ENCODE assay signal across 17 mouse cellular contexts in the genomic region with DNA sequence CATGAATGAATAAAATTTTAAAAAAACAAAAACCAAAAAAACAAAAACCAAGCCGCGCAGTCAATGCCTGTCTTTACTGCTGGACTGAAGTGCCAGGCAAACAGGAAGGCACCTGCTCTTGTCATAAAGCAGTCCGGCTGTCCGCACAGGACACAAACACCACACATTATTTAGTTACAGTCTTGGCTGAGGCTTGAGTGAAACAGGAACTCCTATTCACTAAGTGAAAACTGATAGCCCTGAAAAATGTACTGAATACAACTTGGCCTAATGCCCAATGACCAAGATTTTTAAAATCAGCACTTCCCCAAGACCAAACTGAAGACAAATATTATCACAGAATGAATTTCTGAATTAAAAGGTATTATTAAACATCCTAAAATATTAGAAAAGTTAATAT. TPM values are rescaled to one million over a fixed set of nuclear protein-coding genes. Genes with fewer than 3 reads are reported as not detected.
DNase-seq lines count a peak whose midpoint lies in the region; TF ChIP-seq lines count a peak whose summit lies in the region.
"Had no signal": no experiment of that assay in that cellular context is flagged by ENCODE, and none has a peak within 500 bp of the region (broad histone marks: within the 10 kb centered on the region; RNA-seq: fewer than 3 reads in every experiment).

No protein-coding gene starts in this region.

- TF ChIP-seq EP300 in MEL (IDR thresholded peaks at IDR 0.05; ENCODE audit: low read depth in 1 of 2, low read length in 2 of 2), result peak; percentile 37 to 54; a peak in 2 of 4 replicates

- H3K27me3 ChIP-seq in MEL (ENCODE audit: control insufficient read depth in 1 of 2, insufficient read depth in 2 of 2, low read length in 2 of 2), result no peaks in the 10 kb centered on the region
- H3K27me3 ChIP-seq: embryonic facial prominence, embryonic 13.5 days; forebrain, embryonic 12.5 days; heart, embryonic 12.5 days; midbrain, embryonic 15.5 days had no signal

- H3K4me3 ChIP-seq in layer of hippocampus, adult 2 months, result no peak overlapping the region
- H3K4me3 ChIP-seq in MEL (ENCODE audit: control insufficient read depth in 1 of 2, insufficient read depth in 1 of 2, low read depth in 2 of 2, low read length in 2 of 2) (no peak overlapping the region), macrophage (ENCODE audit: inconsistent target) (no peak overlapping the region)
- H3K4me3 ChIP-seq: embryonic facial prominence, embryonic 13.5 days; forebrain, embryonic 12.5 days; heart, embryonic 12.5 days; midbrain, embryonic 15.5 days had no signal

- no peaks in the 10 kb centered on the region for H3K79me2 ChIP-seq in MEL (ENCODE audit: control insufficient read depth, insufficient read depth, low read length, poor library complexity)
- peaks cover 100% of the 10 kb centered on the region for H3K79me2 ChIP-seq in macrophage (ENCODE audit: inconsistent target)

- H3K27ac ChIP-seq in layer of hippocampus, adult 2 months, result peak overlapping the region; percentile 95
- no peak overlapping the region for H3K27ac ChIP-seq in MEL (ENCODE audit: control insufficient read depth, low read depth, low read length)
- H3K27ac ChIP-seq in macrophage, result peak overlapping the region; percentile 96
- H3K27ac ChIP-seq: embryonic facial prominence, embryonic 13.5 days; forebrain, embryonic 12.5 days; midbrain, embryonic 15.5 days had no signal

- H3K9me3 ChIP-seq in MEL (replicated peaks; ENCODE audit: insufficient read depth, low read length), result no peaks in the 10 kb centered on the region
- H3K9me3 ChIP-seq: embryonic facial prominence, embryonic 13.5 days; forebrain, embryonic 12.5 days; heart, embryonic 12.5 days; midbrain, embryonic 15.5 days had no signal

- no peak for TF ChIP-seq POLR2A in MEL (IDR thresholded peaks at IDR 0.05; ENCODE audit: control insufficient read depth in 1 of 2, insufficient read depth in 1 of 2, low read depth in 1 of 2, low read length in 2 of 2, poor library complexity in 1 of 2)

- H3K9ac ChIP-seq in MEL (ENCODE audit: control insufficient read depth, low read depth, low read length, poor library complexity, severe bottlenecking), result no peak overlapping the region
- H3K9ac ChIP-seq: embryonic facial prominence, embryonic 13.5 days; forebrain, embryonic 12.5 days; heart, embryonic 12.5 days; midbrain, embryonic 15.5 days had no signal

- peaks cover 2 to 9% of the 10 kb centered on the region in 2 experiments; a peak in 2 of 4 replicates for H3K4me1 ChIP-seq in MEL (ENCODE audit: control insufficient read depth in 1 of 2, insufficient read depth in 2 of 2, low read length in 2 of 2)
- H3K4me1 ChIP-seq: forebrain, embryonic 12.5 days; midbrain, embryonic 15.5 days had no signal

- WGBS in macrophage (ENCODE audit: missing documents), result 24% methylated on average over 4 of the region's 4 CpGs

- peak; percentile 52 for DNase-seq in gastrocnemius, adult 18-20 months (ENCODE audit: low spot score)
- no peak for DNase-seq in gastrocnemius, adult 8-10 months (ENCODE audit: low spot score in 2 of 2)
- no peak for DNase-seq in layer of hippocampus, adult 2 months (ENCODE audit: low spot score in 2 of 2)
- DNase-seq in layer of hippocampus, postnatal 36 days, result no peak
- DNase-seq in MEL (ENCODE audit: low read depth, low spot score) (peak; percentile 79), MN1 (ENCODE audit: low spot score) (no peak)
- DNase-seq in thymus, postnatal 25 days, result no peak
- DNase-seq: adrenal gland, postnatal 36 days; cerebellum, postnatal 36 days; heart, postnatal 36 days; layer of hippocampus, adult 9-11 months; right cerebral cortex, postnatal 14 days had no signal

- H3K36me3 ChIP-seq in MEL (ENCODE audit: control insufficient read depth in 1 of 2, insufficient read depth in 2 of 2, low read length in 2 of 2) (peaks cover 0 to 3% of the 10 kb centered on the region in 2 experiments; a peak in 2 of 4 replicates), macrophage (ENCODE audit: inconsistent target) (no peaks in the 10 kb centered on the region)
- H3K36me3 ChIP-seq: embryonic facial prominence, embryonic 13.5 days; forebrain, embryonic 12.5 days; heart, embryonic 12.5 days; midbrain, embryonic 15.5 days had no signal

- TF ChIP-seq CTCF in layer of hippocampus, adult 2 months (conservative IDR thresholded peaks at IDR 0.05), result no peak
- TF ChIP-seq CTCF in MEL (IDR thresholded peaks at IDR 0.05 in 2 of 3, conservative IDR thresholded peaks at IDR 0.05 in 1 of 3; ENCODE audit: control insufficient read depth in 1 of 3, insufficient read depth in 1 of 3, low read depth in 2 of 3, low read length in 3 of 3, poor library complexity in 1 of 3, severe bottlenecking in 1 of 3), result no peak

- TF ChIP-seq RAD21 in MEL (IDR thresholded peaks at IDR 0.05; ENCODE audit: low read depth, low read length), result no peak

TF ChIP-seq in MEL, 35 proteins besides CTCF, POLR2A, EP300 and RAD21:
- TF ChIP-seq RCOR1 (IDR thresholded peaks at IDR 0.05; ENCODE audit: low read depth, low read length) (peak; percentile 96), ZNF384 (IDR thresholded peaks at IDR 0.05; ENCODE audit: low read depth, low read length) (no peak), MYC (IDR thresholded peaks at IDR 0.05; ENCODE audit: low read depth, low read length) (peak; percentile 25; the same call in 1 of the 2 replicates), TCF12 (IDR thresholded peaks at IDR 0.05; ENCODE audit: low read depth, low read length) (peak; percentile 27; the same call in 1 of the 2 replicates), POLR2AphosphoS2 (IDR thresholded peaks at IDR 0.05; ENCODE audit: low read length) (no peak), USF1 (IDR thresholded peaks at IDR 0.05; ENCODE audit: low read depth, low read length) (no peak), ZC3H11A (IDR thresholded peaks at IDR 0.05; ENCODE audit: low read depth, low read length) (no peak), GATA1 (IDR thresholded peaks at IDR 0.05; ENCODE audit: low read depth, low read length) (0 out of 2 replicates have a peak, but pooled peaks have one; percentile 11)
TF ChIP-seq in MEL: peak in this region for 4.

RNA-seq across cellular contexts. Expression of gene Atp6v1a, which starts 13.1 kb away (rescaled TPM):
- 10 to 100 TPM; 19.1 to 30.1 TPM for total RNA-seq in gastrocnemius, adult 18-20 months (2021)
- 10 to 100 TPM; 16.2 to 27.1 (median 22.1) TPM for total RNA-seq in gastrocnemius, adult 8-10 months (2022)
- 100 to 1,000 TPM; 535 to 581 TPM for total RNA-seq in layer of hippocampus, adult 2 months (2021)
- 100 to 1,000 TPM; 559 to 583 TPM for total RNA-seq in layer of hippocampus, postnatal 36 days (2021)
- total RNA-seq in MEL (2012; rRNA removed), result 34.9 and 42.5 TPM in 2 replicates
- 10 to 100 TPM in 1 of 2 experiments, not detected in 1; 38.5 TPM for polyA plus RNA-seq in MEL (2012; ENCODE audit: insufficient read depth in 1 of 2, insufficient read length in 2 of 2, low read depth in 1 of 2, low replicate concordance in 2 of 2, missing spikeins in 1 of 2)
- 100 to 1,000 TPM in 24 of 26 experiments, 10 to 100 TPM in 2; 65.9 to 497 (median 172) TPM for total RNA-seq in macrophage (2018; cell fraction: chromatin; rRNA removed)
- 100 to 1,000 TPM; 265 to 638 (median 449) TPM for total RNA-seq in macrophage (2018; cell fraction: cytosol; rRNA removed)
- 100 to 1,000 TPM; 187 to 425 (median 253) TPM for total RNA-seq in macrophage (2018; cell fraction: nucleus; rRNA removed)
- 331 to 394 TPM (median 358 TPM) in 3 replicates for polyA plus RNA-seq in macrophage (2018)

RNA-seq across cellular contexts. Expression of gene Naa50, which starts 13.2 kb away (rescaled TPM):
- 100 to 1,000 TPM; 183 to 237 TPM for total RNA-seq in gastrocnemius, adult 18-20 months (2021)
- 100 to 1,000 TPM; 188 to 278 (median 246) TPM for total RNA-seq in gastrocnemius, adult 8-10 months (2022)
- total RNA-seq in layer of hippocampus, adult 2 months (2021), result 10 to 100 TPM; 59.2 to 61.1 TPM
- 10 to 100 TPM; 64.5 to 68.8 TPM for total RNA-seq in layer of hippocampus, postnatal 36 days (2021)
- total RNA-seq in MEL (2012; rRNA removed), result 52.1 and 52.8 TPM in 2 replicates
- polyA plus RNA-seq in MEL (2012; ENCODE audit: insufficient read depth in 1 of 2, insufficient read length in 2 of 2, low read depth in 1 of 2, low replicate concordance in 2 of 2, missing spikeins in 1 of 2) (100 to 1,000 TPM in 1 of 2 experiments, 10 to 100 TPM in 1; 90.4 to 204 TPM), macrophage (2018) (75.9 to 167 TPM (median 101 TPM) in 3 replicates)
- total RNA-seq in macrophage (2018; cell fraction: chromatin; rRNA removed), result 10 to 100 TPM in 23 of 26 experiments, 1 to 10 TPM in 3; 9.0 to 36.3 (median 14.4) TPM
- total RNA-seq in macrophage (2018; cell fraction: cytosol; rRNA removed), result 100 to 1,000 TPM in 12 of 26 experiments, 10 to 100 TPM in 14; 50.2 to 132 (median 88.5) TPM
- 10 to 100 TPM; 28.2 to 97.2 (median 42.2) TPM for total RNA-seq in macrophage (2018; cell fraction: nucleus; rRNA removed)

RNA-seq across cellular contexts. Expression of gene Usf3, which starts 46.6 kb away (rescaled TPM):
- 10 to 100 TPM; 43.0 to 52.5 TPM for total RNA-seq in gastrocnemius, adult 18-20 months (2021)
- 10 to 100 TPM; 32.1 to 59.9 (median 42.4) TPM for total RNA-seq in gastrocnemius, adult 8-10 months (2022)
- total RNA-seq in layer of hippocampus, adult 2 months (2021), result 10 to 100 TPM; 41.4 to 43.0 TPM
- 10 to 100 TPM; 36.5 to 46.7 TPM for total RNA-seq in layer of hippocampus, postnatal 36 days (2021)
- 3.4 and 4.6 TPM in 2 replicates for total RNA-seq in MEL (2012; rRNA removed)
- polyA plus RNA-seq in MEL (2012; ENCODE audit: insufficient read depth in 1 of 2, insufficient read length in 2 of 2, low read depth in 1 of 2, low replicate concordance in 2 of 2, missing spikeins in 1 of 2), result 10 to 100 TPM; 11.0 to 89.6 TPM
- total RNA-seq in macrophage (2018; cell fraction: chromatin; rRNA removed), result 10 to 100 TPM in 21 of 26 experiments, 1 to 10 TPM in 5; 6.4 to 33.3 (median 26.1) TPM
- total RNA-seq in macrophage (2018; cell fraction: cytosol; rRNA removed), result 10 to 100 TPM in 23 of 26 experiments, 1 to 10 TPM in 3; 8.1 to 16.9 (median 14.6) TPM
- 10 to 100 TPM in 22 of 26 experiments, 1 to 10 TPM in 4; 7.8 to 32.6 (median 17.2) TPM for total RNA-seq in macrophage (2018; cell fraction: nucleus; rRNA removed)
- 5.9 to 6.7 TPM (median 6.2 TPM) in 3 replicates for polyA plus RNA-seq in macrophage (2018)

Comparison
In these comparisons a context has a peak if more than half of its experiments do, and no peak if none do; other contexts are left out.
1. DNase-seq: peak in gastrocnemius, adult 18-20 months (single experiment) and MEL (single experiment); none in gastrocnemius, adult 8-10 months (0 of 2), layer of hippocampus, adult 2 months (0 of 2), layer of hippocampus, postnatal 36 days (0 of 2), MN1 (single experiment) and thymus, postnatal 25 days (single experiment).
2. RNA of gene Atp6v1a, which starts 13.1 kb away (total RNA-seq): 559 to 583 TPM in layer of hippocampus, postnatal 36 days and 535 to 581 TPM in layer of hippocampus, adult 2 months; 34.9 to 42.5 TPM in MEL, 19.1 to 30.1 TPM in gastrocnemius, adult 18-20 months and 16.2 to 27.1 TPM in gastrocnemius, adult 8-10 months; every median in the first group is over 10 times any median in the second.